Mouse (Mus musculus): ENCODE measurements around the gene Wdr1.
"Not testable (repeated sequence)": the region's sequence is repeated elsewhere in the genome, so short reads cannot be mapped to it uniquely, and the experiment has no call there.

Gene Wdr1

DNA sequence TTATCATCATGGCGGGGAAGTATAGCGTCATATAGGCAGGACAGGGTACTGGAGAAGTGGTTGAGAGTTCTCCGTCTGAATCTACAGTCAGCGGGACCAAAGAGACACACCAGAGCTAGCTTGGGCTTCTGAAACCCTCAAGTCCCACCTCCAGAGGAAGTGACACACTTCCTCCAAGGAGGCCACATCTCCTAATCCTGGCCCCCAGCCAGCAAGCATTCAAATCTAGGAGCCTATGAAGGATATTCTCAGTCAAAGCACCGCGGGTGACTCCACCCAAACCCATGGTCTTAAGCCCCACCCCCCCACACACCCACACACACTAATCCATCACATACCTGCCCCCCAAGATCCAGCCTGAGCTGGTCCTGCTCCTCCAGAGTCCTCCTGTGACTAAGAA is 69.1 kb downstream of the Wdr1 start:
- no peak for DNase-seq

DNA sequence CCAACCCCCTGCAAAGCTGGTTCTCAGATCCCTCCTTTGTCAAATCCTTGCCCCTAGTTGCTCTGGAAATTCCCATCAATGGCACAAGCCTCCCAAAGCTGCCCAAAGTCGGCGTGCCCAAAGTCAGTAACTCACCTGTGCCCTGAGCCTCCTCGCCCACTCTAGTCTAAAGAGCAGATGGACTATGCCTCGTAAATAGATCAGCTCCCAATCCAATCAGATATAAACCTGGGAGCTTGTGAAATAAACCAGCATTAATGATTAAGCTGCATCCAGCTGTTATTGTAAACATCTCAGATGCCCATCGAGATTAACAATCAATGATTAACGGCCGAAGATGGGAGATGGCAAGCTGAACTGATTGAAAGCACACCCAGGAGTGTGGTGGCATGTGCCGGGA is 71.3 kb downstream of the Wdr1 start:
- DNase-seq = peak in 1 of 2 experiments; percentile 34

DNA sequence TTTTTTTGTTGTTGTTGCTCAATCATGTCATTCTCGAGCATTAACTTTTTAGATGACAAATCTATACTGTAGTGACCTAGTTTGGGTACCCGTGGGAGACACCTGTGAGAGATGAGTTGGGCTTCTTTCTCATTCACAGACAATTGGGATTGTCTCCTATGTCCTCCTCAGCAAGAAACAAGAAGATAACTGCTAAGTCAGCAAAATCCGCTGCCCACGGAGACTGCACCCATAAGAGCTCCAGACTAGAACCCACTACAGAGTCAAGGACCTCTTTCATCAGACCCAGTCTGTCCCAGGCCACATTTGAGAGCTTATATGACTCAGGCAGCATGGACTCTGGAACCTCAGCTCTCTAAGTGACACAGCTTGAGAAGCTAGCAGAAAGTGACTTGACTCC is 73.3 kb downstream of the Wdr1 start:
- peak in 1 of 2 experiments; percentile 18 for DNase-seq

DNA sequence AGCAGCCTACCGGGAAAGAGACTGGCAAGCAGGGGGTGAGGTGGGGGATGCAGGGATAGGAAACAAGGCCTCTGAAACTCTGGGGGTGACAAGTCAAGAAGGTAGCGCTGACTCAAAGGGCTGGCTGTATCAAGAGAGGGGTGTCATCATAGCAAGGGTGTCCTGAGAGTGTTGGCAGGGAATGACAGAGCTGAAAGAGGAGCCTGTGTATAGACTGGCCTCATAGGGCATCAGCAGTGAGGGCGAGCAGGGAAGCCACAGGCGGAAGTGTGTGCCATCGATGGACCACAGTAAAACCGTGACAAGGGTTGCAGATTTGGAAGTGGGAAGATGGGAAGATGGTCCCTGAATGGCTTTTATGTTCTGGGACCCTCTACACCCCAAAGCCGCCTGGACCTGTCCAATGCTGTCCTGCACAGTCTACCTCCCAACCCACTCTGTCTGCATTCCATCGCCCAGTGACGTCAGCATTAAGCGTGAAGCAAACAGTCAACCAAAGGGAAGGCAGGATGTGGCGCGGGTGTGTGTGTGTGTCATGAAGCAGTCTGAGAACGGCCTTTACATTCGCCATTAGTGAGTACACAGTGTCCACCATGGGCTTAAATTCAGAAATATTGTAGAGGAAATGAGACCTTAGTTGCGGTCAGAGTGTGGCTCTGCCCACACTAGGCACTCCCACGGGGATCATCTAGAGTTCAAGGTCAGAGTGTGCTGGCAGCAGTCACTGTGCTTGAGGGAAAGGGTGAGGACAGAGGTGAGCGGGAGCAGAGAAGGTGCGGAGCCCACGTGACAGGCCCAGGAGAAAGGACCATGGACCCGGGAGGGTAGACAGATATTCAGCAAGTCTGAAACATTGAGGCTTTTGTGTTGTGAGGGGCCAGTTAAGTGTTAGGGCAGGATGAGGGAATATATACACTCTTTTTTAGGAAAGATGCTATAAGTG is 74.1 kb downstream of the Wdr1 start:
- peak; percentile 49 to 78 for DNase-seq

DNA sequence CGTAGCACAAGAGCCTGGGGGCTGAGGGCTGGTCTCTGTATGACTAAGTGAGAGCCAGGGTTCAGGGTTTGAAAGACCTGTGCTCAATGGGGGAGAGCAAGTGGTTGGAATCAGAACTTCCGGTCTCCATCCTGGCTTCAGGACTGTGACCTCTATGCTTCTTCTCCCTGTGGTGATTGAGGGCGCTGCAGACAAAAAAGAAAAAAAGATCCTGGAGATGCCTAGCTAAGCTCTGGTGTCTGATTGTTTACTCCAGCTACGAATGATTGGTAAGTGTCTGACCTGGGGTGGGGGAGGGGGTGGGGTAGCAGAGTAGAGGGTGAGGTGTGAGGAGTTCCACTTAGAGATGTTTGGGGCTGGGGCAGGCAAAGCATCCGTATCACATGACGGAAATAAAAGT is 75.0 kb downstream of the Wdr1 start:
- no peak for DNase-seq

DNA sequence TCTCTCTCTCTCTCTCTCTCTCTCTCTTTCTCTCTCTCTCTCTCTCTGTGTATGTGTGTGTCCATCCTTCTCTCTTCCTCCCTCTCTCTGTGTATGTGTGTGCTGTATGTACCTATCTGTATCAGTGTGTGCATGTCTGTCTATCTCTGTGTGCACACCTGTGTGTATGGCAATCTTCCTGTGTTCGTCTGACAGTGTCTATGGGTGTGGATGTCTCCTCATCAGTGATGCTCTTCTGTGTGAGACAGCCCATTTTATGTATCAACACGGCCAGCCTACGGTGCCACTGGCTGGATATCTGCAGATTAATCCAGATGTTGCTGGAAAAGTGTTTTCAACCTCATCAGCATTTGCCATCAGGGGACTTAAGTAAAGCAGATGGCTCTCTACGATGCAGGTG is 75.8 kb downstream of the Wdr1 start:
- peak in 1 of 2 experiments; percentile 13 for DNase-seq

DNA sequence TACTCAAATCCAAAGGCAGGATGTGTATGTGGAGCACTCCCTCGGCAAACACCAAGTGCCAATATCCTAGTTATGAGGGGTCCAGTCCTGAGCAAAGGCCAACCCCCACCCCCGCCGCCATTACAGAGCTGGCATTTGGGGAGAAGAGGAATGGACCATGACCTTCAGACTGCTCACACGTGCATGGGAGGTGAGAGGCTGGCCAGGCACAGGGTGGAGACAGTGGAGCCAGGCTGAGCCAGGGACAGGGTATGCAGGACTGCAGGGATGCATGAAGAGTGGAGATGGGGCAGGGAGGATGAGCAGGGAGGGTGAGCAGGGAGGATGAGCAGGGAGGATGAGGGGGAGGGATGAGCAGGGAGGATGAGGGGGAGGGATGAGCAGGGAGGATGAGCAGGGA is 77.1 kb downstream of the Wdr1 start:
- peak in 1 of 2 experiments; percentile 54 for DNase-seq

DNA sequence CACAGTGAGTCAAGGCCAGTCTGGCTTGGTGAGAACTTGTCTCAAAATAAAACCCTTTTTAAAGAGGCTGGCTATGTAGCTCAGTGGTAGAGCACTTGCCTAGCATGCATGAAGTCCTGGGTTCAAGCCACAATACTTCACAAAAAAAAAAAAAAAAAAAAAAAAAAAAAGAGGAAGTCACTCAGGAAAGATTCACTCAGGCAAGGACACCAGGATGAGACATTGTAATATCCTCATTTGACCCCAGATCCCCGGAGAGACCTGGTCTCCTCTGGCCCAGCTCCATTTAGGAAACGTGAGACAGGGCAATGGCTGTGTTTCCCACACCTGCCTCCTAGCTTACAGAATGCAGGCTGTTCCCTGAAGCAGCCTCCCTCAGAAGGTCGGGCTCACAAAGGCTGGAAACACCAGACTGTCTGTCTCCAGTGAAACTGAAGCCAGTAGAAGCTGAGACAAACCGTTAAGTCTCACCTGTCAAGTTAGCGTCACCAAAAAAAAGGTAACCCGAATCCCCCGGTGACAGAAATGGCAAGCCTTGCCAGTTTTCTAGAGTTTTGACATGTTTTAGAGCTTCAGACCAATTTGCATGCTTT is 79.4 kb downstream of the Wdr1 start:
- DNase-seq = peak in 1 of 2 experiments; percentile 46

DNA sequence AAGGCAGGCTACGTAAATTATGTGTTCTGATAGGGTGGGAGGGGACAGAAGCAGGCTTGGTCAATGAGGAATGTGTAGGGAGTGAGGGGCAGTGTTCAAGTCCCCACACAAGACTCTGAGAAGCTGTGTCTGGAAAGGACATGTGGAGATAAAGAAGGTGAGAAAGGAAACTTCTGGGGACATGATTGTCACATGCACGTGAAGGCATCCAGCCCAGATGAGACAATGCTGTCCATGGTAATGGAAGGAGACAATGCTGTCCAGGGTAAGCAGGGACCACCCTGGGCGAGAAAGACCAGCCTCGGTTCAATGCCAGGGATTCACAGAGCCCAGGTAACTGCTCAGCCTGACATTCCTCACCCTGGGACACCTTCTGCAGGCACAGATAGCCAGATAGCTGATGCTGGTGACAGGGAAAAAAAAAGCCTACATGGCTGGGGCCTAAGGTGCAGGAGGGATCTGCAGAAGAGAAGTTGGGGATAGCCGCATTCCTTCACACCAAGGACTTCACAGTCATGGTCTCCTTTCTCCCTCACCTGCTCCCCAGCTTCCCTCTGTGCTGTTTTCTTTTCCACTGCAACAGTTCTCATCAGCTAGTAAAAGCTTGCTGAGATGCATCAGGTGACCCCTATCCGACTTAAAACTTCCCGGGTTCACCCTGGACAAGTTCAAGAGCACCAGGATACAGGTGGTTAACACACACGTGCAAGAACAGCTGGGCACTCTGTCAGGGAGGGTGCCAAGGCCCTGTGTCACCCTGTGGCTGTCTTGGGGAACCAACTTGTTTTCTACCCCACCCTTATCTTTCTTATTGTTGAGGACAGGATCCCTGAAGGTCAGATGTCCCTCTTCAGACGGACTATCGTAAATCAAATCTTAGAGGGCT is 82.0 kb downstream of the Wdr1 start:
- peak in 1 of 2 experiments; percentile 26 for DNase-seq

DNA sequence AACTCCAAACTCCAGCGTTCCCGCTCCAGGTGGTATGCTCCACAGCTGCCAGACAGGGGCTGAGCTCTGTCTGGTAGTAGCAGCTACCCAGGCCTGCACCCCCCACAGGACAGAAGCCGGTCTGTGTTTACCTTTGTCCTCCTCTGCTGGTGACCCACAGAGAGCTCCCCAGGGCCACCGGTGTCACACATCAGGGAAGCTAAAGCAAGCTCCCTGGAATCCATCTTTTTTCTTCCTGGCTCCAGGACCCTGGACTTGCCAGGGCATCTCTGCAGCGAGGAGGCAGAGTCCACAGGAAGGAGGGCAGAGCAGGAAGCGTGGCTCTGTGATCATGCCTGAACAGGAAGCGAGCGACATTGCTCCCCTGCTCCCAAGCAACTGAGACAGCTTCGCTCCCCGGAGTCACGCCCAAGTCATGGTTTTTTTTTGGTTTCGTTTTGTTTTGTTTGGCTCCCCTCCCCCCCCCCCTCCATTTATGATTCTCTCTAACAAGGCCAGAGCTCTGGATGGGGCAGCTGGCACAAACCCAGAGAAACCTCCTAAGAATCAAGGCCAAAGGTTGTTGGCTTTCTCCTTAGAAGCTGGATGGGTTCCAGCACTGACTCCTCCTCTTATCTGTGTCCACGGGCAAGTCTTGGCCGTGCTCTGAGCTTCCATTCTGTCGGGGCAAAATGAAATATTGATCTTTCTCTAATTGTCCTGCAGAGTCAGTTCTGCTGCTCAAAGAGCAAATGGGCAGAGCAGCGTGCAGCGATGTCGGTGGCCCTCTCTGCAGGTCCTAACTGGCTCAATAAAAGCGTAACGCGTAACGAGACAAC is 82.9 kb downstream of the Wdr1 start:
- peak; percentile 94 to 96 for DNase-seq

DNA sequence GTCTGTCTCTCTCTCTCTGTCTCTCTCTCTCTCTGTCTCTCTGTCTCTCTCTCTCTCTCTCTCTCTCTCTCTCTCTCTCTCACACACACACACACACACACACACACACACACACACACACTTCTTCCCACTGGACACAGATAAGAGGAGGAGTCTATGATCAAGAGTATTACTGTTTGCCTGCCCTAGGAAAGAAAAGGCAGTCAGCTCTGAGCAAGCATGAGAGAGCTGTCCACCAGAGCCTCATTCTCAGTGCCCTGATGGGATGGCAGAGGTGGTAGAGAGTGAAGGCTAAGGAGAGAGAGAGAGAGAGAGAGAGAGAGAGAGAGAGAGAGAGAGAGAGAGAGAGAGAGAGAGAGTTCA is 83.5 kb downstream of the Wdr1 start:
- not testable (repeated sequence) for DNase-seq

DNA sequence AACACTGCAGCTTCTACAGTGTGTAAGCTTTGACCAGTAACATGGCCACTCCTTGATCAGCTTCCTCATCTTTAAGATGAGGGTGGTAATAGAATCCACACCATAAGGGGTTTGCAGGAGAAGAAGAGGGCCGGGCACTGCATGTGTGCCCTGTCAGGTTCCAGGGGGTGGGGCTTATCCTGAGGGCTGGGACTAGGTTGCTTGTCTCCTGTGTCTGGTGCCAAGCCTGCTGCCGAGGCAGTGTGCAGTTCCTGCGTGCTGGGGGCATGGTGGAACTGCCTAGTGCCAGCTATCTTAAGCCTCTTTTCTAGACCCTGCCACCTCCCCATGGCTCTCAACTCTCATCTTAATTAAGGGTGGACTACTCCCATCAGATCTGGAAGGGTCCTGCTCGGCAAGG is 84.0 kb downstream of the Wdr1 start:
- peak; percentile 74 to 87 for DNase-seq

DNA sequence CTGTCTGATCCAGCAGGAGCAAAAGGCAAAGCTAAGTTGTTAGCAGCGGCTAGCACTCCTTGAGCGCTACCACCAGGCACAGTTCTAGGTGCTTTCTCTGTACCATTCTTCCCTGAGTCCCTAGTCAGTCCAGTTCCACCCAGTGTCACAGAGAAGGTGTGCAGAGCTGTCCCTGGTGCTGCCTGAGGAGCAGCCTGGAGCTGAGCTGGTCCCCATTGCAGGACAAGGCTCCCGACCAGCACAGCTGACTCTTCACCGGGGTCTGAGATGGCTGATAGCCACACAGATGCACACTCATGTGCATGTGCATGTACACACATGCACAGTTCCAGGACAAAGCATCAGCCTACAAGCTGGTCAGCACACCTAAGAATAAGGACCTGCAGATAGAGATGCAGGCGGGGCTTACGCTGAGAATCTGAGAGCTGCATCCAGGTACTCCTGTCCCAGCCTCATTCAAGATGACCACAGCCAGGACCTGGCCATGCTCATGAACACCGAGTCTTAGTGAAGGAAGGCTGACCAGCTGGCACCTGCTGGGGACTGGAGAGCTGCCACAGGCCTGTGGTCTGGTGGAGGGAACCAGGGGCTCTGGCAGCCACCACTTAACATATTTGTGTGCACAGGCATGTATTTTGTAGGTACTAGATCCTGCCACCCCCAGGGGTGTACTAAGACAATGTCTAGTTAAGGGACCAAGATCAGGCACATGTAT is 85.1 kb downstream of the Wdr1 start:
- peak in 1 of 2 experiments; percentile 41 for DNase-seq

DNA sequence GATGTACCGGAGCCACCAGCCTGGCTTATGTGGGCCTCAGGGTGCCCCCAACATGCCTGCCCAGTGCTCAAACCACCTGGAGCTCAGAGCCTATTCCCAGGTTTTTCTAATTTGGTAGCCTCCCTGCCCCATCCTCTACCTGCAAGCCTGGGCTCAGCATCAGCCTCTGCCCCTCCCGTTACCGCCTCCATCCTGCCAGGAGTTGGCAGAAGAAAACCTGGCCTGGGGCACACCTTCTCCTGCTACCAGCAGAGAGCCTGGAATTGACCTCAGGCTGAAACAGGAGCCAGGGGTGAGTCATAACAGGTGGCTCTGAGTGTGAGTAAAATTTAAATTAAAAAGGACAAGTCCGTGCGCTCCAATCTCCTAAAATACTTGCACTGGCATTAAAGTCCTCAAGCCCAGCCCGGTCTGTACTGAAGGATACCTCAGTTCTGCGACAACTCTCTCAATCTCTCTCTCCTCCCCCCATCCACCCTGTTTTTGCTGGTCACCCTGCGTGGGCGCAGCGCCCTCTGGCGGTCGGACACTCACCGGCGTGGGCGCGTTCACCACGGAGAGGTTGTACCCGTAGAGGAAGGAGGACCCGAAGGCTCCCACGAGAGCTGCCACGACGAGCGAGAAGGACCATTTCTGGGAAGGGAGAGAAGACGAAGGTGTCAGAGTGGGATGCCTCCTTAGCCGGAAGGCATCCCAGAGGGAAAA is 86.0 kb downstream of the Wdr1 start:
- peak; percentile 54 to 57 for DNase-seq

Data from kidney, postnatal 25 days (tissue).